Mouse (Mus musculus): Measurements from ENCODE around the gene Casc3.

Gene Casc3

DNA sequence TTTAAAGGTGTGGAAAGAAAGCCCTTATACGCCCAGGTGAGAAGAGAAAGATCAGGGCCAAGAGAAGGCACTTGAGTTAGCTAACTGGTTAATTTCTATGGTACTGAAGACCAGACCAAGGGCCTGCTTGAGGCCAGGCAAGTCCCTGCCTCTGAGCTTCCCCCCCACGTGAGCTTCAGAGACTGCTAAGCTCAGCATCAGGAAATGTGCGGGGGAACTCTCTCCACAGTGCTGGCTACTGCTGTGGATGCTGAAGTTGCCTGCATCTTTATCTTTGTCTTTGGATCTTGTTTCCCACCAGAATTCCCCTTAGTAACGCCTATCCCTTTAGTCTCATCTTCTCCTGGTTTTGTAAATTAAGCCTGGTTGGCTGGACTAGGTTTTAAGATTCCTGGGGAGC, 66.7 kb downstream of the Casc3 start:
- DNase-seq (ENCODE audit: low spot score): no peak

DNA sequence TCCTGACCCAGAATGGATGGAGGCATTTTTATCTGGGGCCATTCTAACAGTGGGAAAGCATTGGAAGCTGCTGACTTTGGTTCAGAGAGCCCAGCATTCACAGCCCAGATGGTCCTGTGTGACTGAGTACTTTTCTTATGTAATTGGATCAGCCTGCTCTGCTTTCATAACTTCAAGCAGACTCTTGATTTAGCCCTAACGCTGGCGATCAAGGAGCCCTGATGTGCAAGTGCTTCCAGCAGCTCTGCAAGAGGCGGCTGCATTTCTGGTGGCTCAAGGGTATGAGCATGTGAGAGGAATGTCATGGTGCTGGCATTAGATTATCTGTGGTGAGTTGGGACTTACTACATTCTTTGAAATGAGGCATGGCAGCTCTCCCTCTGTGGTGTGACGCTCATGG, 67.3 kb downstream of the Casc3 start:
- DNase-seq (ENCODE audit: low spot score): no peak

DNA sequence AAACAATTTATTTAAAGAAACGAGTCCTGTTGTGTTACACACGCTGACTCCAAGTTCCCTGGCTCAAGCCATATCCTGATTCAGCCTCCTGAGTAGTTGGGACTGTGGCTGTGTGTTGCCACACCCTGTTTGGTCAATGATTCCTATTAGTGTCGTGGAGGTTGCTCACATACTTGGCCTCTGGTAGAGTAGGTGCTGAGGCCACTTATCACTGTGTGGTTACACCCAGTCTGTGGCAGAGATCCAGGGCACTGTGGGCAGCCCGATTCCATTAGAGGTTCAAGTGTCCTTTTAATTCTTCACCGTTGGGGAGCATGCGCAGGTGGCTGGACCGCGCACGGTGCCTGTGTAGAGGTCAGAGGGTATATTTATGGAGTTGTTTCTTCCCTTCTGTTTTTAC, 69.2 kb downstream of the Casc3 start:
- DNase-seq (ENCODE audit: low spot score): no peak

DNA sequence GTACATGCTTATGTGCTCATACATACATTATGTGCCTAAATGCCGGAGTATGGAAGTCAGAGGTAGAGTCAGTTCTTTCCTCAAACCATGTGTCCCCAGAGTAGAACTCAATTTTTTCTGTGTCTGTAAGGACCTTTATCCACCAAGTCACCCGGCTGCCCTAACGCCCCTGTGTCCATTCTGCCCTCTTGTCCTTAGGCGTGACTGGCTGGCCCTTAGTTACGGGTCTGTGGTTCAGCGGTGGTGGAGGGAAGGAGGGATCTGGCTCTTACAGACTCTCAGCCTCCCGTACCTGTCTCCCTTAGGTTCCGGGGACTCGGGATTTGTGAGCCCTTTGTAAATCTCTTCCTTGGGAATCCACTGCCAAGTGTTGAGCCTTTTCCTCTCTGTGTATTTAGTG, 72.3 kb downstream of the Casc3 start:
- DNase-seq (ENCODE audit: low spot score): no peak

All from urinary bladder, postnatal 14 days (tissue).